Mouse (Mus musculus) retina, embryonic 14.5 days (tissue): ENCODE measurements at regions not wholly inside any gene's neighbourhood (a gene's known extent, or its start where the extent isn't known, plus 50 kb on each side); places are given as distances from the start of the nearest gene placed in this dataset.
"Not testable (repeated sequence)": the region's sequence is repeated elsewhere in the genome, so short reads cannot be mapped to it uniquely, and the experiment has no call there.

Source experiments
- DNase-seq: peaks from one replicate; pipeline ENCODE4 v3.0.0-alpha.2; 2015; ENCODE audit warnings: low spot score

GRCm38 (mm10) chr1:165017793-165018192 lies 82.5 kb upstream of the Xcl1 start:
- no peak for DNase-seq

GRCm38 (mm10) chr1:165014328-165014727 lies 79.0 kb upstream of the Xcl1 start:
- DNase-seq, result no peak

- DNase-seq, result no peak
Observed at GRCm38 (mm10) chr1:165013428-165013827, 78.1 kb upstream of the Xcl1 start.

GRCm38 (mm10) chr1:165012376-165012775 lies 77.0 kb upstream of the Xcl1 start:
- DNase-seq, result no peak

- no peak for DNase-seq
Observed at GRCm38 (mm10) chr1:164999515-164999914, 64.2 kb upstream of the Xcl1 start.

- DNase-seq, result no peak
Observed at GRCm38 (mm10) chr1:164998621-164999020, 63.3 kb upstream of the Xcl1 start.

- no peak for DNase-seq
Observed at GRCm38 (mm10) chr1:164997660-164998059, 62.3 kb upstream of the Xcl1 start.

GRCm38 (mm10) chr1:164994247-164994660 lies 58.9 kb upstream of the Xcl1 start:
- no peak for DNase-seq

- not testable (repeated sequence) for DNase-seq
Observed at GRCm38 (mm10) chr1:164993175-164993875, 58.0 kb upstream of the Xcl1 start.

GRCm38 (mm10) chr1:164988982-164989381 lies 53.7 kb upstream of the Xcl1 start:
- no peak for DNase-seq

GRCm38 (mm10) chr1:164988191-164988590 lies 52.9 kb upstream of the Xcl1 start:
- no peak for DNase-seq

- not testable (repeated sequence) for DNase-seq
Observed at GRCm38 (mm10) chr1:164985521-164985920, 50.2 kb upstream of the Xcl1 start.
